Comparison of ENCODE assay signal across 8 mouse cellular contexts in genomic region chr4:129640101-129640637, GRCm38 (mm10). TPM values are rescaled to one million over a fixed set of nuclear protein-coding genes. Genes with fewer than 3 reads are reported as not detected.
DNase-seq lines count a peak whose midpoint lies in the region; ATAC-seq and TF ChIP-seq lines count a peak whose summit lies in the region.

No protein-coding gene starts in this region.

- H3K27me3 ChIP-seq in C2C12 (ENCODE audit: control insufficient read depth, insufficient read depth, insufficient read length): no peaks in the 10 kb centered on the region
- no peaks in the 10 kb centered on the region for H3K27me3 ChIP-seq in embryonic facial prominence, embryonic 15.5 days
- H3K27me3 ChIP-seq in heart, embryonic 16.5 days (ENCODE audit: control insufficient read depth, insufficient read depth, low read length): no peaks in the 10 kb centered on the region
- no peaks in the 10 kb centered on the region for H3K27me3 ChIP-seq in limb, embryonic 11.5 days (ENCODE audit: control insufficient read depth, insufficient read depth, low read length)
- no peaks in the 10 kb centered on the region for H3K27me3 ChIP-seq in midbrain, embryonic 11.5 days (ENCODE audit: control insufficient read depth, insufficient read depth, low read length)

- H3K79me2 ChIP-seq in C2C12 (ENCODE audit: control insufficient read depth, insufficient read depth): peaks cover 46% of the 10 kb centered on the region

- peak; percentile 49 for DNase-seq in MN1 (ENCODE audit: low spot score)
- peak; percentile 32 for DNase-seq in limb, embryonic 11.5 days (ENCODE audit: low spot score)
- DNase-seq in midbrain, embryonic 11.5 days (ENCODE audit: low spot score, missing footprints): peak; percentile 88
- no peak for DNase-seq in right cerebral cortex, postnatal 36 days (ENCODE audit: low spot score in 2 of 2)
- DNase-seq in yolk sac, embryonic 10.5 days (ENCODE audit: low spot score): no peak

- H3K36me3 ChIP-seq in C2C12 (ENCODE audit: control insufficient read depth, insufficient read depth): peaks cover 44% of the 10 kb centered on the region
- H3K36me3 ChIP-seq in embryonic facial prominence, embryonic 15.5 days: peaks cover 48% of the 10 kb centered on the region
- peaks cover 37% of the 10 kb centered on the region for H3K36me3 ChIP-seq in heart, embryonic 16.5 days (ENCODE audit: control insufficient read depth, insufficient read depth)
- H3K36me3 ChIP-seq in limb, embryonic 11.5 days (ENCODE audit: control insufficient read depth, insufficient read depth, low read length): peaks cover 26% of the 10 kb centered on the region
- H3K36me3 ChIP-seq in midbrain, embryonic 11.5 days (ENCODE audit: control insufficient read depth, insufficient read depth, low read length): peaks cover 22% of the 10 kb centered on the region

- peak overlapping the region; percentile 66 for H3K9ac ChIP-seq in embryonic facial prominence, embryonic 15.5 days
- peak overlapping the region; percentile 85 for H3K9ac ChIP-seq in heart, embryonic 16.5 days (ENCODE audit: low read length)
- H3K9ac ChIP-seq in limb, embryonic 11.5 days (ENCODE audit: low read length): peak overlapping the region; percentile 76
- peak overlapping the region; percentile 90 for H3K9ac ChIP-seq in midbrain, embryonic 11.5 days (ENCODE audit: low read length)

- H3K79me3 ChIP-seq in C2C12 (ENCODE audit: low read depth): peaks cover 28% of the 10 kb centered on the region

- H3K4me1 ChIP-seq in embryonic facial prominence, embryonic 15.5 days: peaks cover 40% of the 10 kb centered on the region
- peaks cover 23% of the 10 kb centered on the region for H3K4me1 ChIP-seq in heart, embryonic 16.5 days (ENCODE audit: control insufficient read depth, insufficient read depth, low read length)
- H3K4me1 ChIP-seq in limb, embryonic 11.5 days (ENCODE audit: control insufficient read depth, insufficient read depth, low read length): peaks cover 11% of the 10 kb centered on the region
- peaks cover 12% of the 10 kb centered on the region for H3K4me1 ChIP-seq in midbrain, embryonic 11.5 days (ENCODE audit: control insufficient read depth, insufficient read depth, low read length)

- no peak for TF ChIP-seq CTCF in C2C12 (IDR thresholded peaks at IDR 0.05; ENCODE audit: control insufficient read depth, insufficient read depth, insufficient read length)

- peak overlapping the region; percentile 97 for H3K27ac ChIP-seq in embryonic facial prominence, embryonic 15.5 days (replicated peaks)
- H3K27ac ChIP-seq in heart, embryonic 16.5 days (ENCODE audit: low read length): peak overlapping the region; percentile 98
- H3K27ac ChIP-seq in limb, embryonic 11.5 days (replicated peaks; ENCODE audit: low read depth, low read length): peak overlapping the region; percentile 87
- peak overlapping the region; percentile 83 for H3K27ac ChIP-seq in midbrain, embryonic 11.5 days (ENCODE audit: low read depth, low read length)

- H3K4me3 ChIP-seq in C2C12 (ENCODE audit: insufficient read depth, poor library complexity, severe bottlenecking): peak overlapping the region; percentile 53
- H3K4me3 ChIP-seq in embryonic facial prominence, embryonic 15.5 days (replicated peaks): peak overlapping the region; percentile 69
- peak overlapping the region; percentile 60 for H3K4me3 ChIP-seq in heart, embryonic 16.5 days (ENCODE audit: low read length)
- peak overlapping the region; percentile 74 for H3K4me3 ChIP-seq in limb, embryonic 11.5 days (ENCODE audit: low read depth, low read length)
- peak overlapping the region; percentile 66 for H3K4me3 ChIP-seq in midbrain, embryonic 11.5 days (ENCODE audit: low read depth, low read length)

- ATAC-seq in embryonic facial prominence, embryonic 15.5 days (ENCODE audit: insufficient number of reproducible peaks, low FRiP score, low TSS enrichment, low read depth): no peak
- ATAC-seq in heart, embryonic 16.5 days (replicated peaks; ENCODE audit: extremely low read depth, insufficient read depth, low FRiP score): no peak
- ATAC-seq in limb, embryonic 11.5 days (ENCODE audit: insufficient number of reproducible peaks, low FRiP score, low TSS enrichment, low read depth): no peak
- ATAC-seq in midbrain, embryonic 11.5 days (ENCODE audit: low FRiP score): no peak

- 2% methylated on average over 17 of the region's 17 CpGs for WGBS in embryonic facial prominence, embryonic 15.5 days
- WGBS in heart, embryonic 16.5 days: 2% methylated on average over 17 of the region's 17 CpGs
- WGBS in limb, embryonic 11.5 days: 9% methylated on average over 17 of the region's 17 CpGs
- 10% methylated on average over 17 of the region's 17 CpGs for WGBS in midbrain, embryonic 11.5 days

- H3ac ChIP-seq in C2C12 (ENCODE audit: control insufficient read depth, insufficient read length, low read depth): peak overlapping the region; percentile 88

- H3K9me3 ChIP-seq in embryonic facial prominence, embryonic 15.5 days (replicated peaks): no peaks in the 10 kb centered on the region
- no peaks in the 10 kb centered on the region for H3K9me3 ChIP-seq in heart, embryonic 16.5 days (replicated peaks; ENCODE audit: control insufficient read depth, low read length)
- no peaks in the 10 kb centered on the region for H3K9me3 ChIP-seq in limb, embryonic 11.5 days (ENCODE audit: control insufficient read depth, low read length)
- H3K9me3 ChIP-seq in midbrain, embryonic 11.5 days (ENCODE audit: control insufficient read depth, low read length): no peaks in the 10 kb centered on the region

- H3K4me2 ChIP-seq in embryonic facial prominence, embryonic 15.5 days (replicated peaks): peak overlapping the region; percentile 74
- peak overlapping the region; percentile 76 for H3K4me2 ChIP-seq in heart, embryonic 16.5 days (ENCODE audit: low read depth, low read length)
- peak overlapping the region; percentile 96 for H3K4me2 ChIP-seq in limb, embryonic 11.5 days (ENCODE audit: low read depth, severe bottlenecking)
- peak overlapping the region; percentile 99 for H3K4me2 ChIP-seq in midbrain, embryonic 11.5 days

TF ChIP-seq in C2C12, 6 proteins besides CTCF, POLR2A, EP300 and RAD21:
- TF ChIP-seq MYOD1 (IDR thresholded peaks at IDR 0.05; ENCODE audit: control insufficient read depth, insufficient read length, low read depth) (no peak), MAX (IDR thresholded peaks at IDR 0.05) (no peak), USF1 (IDR thresholded peaks at IDR 0.05; ENCODE audit: low read depth) (no peak), FOSL1 (IDR thresholded peaks at IDR 0.05; ENCODE audit: insufficient read depth, low read length, poor library complexity, severe bottlenecking) (no peak), MYOG (IDR thresholded peaks at IDR 0.05; ENCODE audit: control insufficient read depth, extremely low read depth, insufficient read length) (no peak), CEBPB (IDR thresholded peaks at IDR 0.05; ENCODE audit: low read depth) (no peak)

RNA-seq across cellular contexts. Expression of gene Txlna, which starts 0.7 kb away (rescaled TPM):
- 43.0 TPM for polyA plus RNA-seq in C2C12 (2012; fragmentation: generic; extraction: Trizol)
- polyA plus RNA-seq in embryonic facial prominence, embryonic 15.5 days (2015; fragmentation: Nextera tagmentation; extraction: Ambion mirVana): 88.0 and 91.4 TPM in 2 replicates
- polyA plus RNA-seq in heart, embryonic 16.5 days (2015; fragmentation: Nextera tagmentation; extraction: Ambion mirVana): 47.0 and 48.9 TPM in 2 replicates
- 111 and 123 TPM in 2 replicates for polyA plus RNA-seq in limb, embryonic 11.5 days (2014; fragmentation: Nextera tagmentation; extraction: Ambion mirVana)
- 89.6 and 101 TPM in 2 replicates for polyA plus RNA-seq in midbrain, embryonic 11.5 days (2014; fragmentation: Nextera tagmentation; extraction: Ambion mirVana)

RNA-seq across cellular contexts. Expression of gene Ccdc28b, which starts 16.4 kb away (rescaled TPM):
- polyA plus RNA-seq in C2C12 (2012; fragmentation: generic; extraction: Trizol): 7.7 TPM
- 63.3 and 66.7 TPM in 2 replicates for polyA plus RNA-seq in embryonic facial prominence, embryonic 15.5 days (2015; fragmentation: Nextera tagmentation; extraction: Ambion mirVana)
- polyA plus RNA-seq in heart, embryonic 16.5 days (2015; fragmentation: Nextera tagmentation; extraction: Ambion mirVana): 50.9 and 55.0 TPM in 2 replicates
- 40.3 and 48.8 TPM in 2 replicates for polyA plus RNA-seq in limb, embryonic 11.5 days (2014; fragmentation: Nextera tagmentation; extraction: Ambion mirVana)
- 70.0 and 73.9 TPM in 2 replicates for polyA plus RNA-seq in midbrain, embryonic 11.5 days (2014; fragmentation: Nextera tagmentation; extraction: Ambion mirVana)

RNA-seq across cellular contexts. Expression of gene Iqcc, which starts 21.3 kb away (rescaled TPM):
- 10.8 TPM for polyA plus RNA-seq in C2C12 (2012; fragmentation: generic; extraction: Trizol)
- polyA plus RNA-seq in embryonic facial prominence, embryonic 15.5 days (2015; fragmentation: Nextera tagmentation; extraction: Ambion mirVana): 31.8 and 34.1 TPM in 2 replicates
- 22.7 and 22.9 TPM in 2 replicates for polyA plus RNA-seq in heart, embryonic 16.5 days (2015; fragmentation: Nextera tagmentation; extraction: Ambion mirVana)
- 26.4 and 35.0 TPM in 2 replicates for polyA plus RNA-seq in limb, embryonic 11.5 days (2014; fragmentation: Nextera tagmentation; extraction: Ambion mirVana)
- 21.3 and 23.9 TPM in 2 replicates for polyA plus RNA-seq in midbrain, embryonic 11.5 days (2014; fragmentation: Nextera tagmentation; extraction: Ambion mirVana)

RNA-seq across cellular contexts. Expression of gene Dcdc2b, which starts 26.1 kb away (rescaled TPM):
- 0.40 TPM for polyA plus RNA-seq in C2C12 (2012; fragmentation: generic; extraction: Trizol)
- polyA plus RNA-seq in embryonic facial prominence, embryonic 15.5 days (2015; fragmentation: Nextera tagmentation; extraction: Ambion mirVana): 3.4 and 3.7 TPM in 2 replicates
- 1.8 and 2.7 TPM in 2 replicates for polyA plus RNA-seq in heart, embryonic 16.5 days (2015; fragmentation: Nextera tagmentation; extraction: Ambion mirVana)
- 1.8 and 2.8 TPM in 2 replicates for polyA plus RNA-seq in limb, embryonic 11.5 days (2014; fragmentation: Nextera tagmentation; extraction: Ambion mirVana)
- 1.7 and 3.0 TPM in 2 replicates for polyA plus RNA-seq in midbrain, embryonic 11.5 days (2014; fragmentation: Nextera tagmentation; extraction: Ambion mirVana)

RNA-seq across cellular contexts. Expression of gene Kpna6, which starts 32.4 kb away (rescaled TPM):
- polyA plus RNA-seq in C2C12 (2012; fragmentation: generic; extraction: Trizol): 23.9 TPM
- 15.3 and 16.3 TPM in 2 replicates for polyA plus RNA-seq in embryonic facial prominence, embryonic 15.5 days (2015; fragmentation: Nextera tagmentation; extraction: Ambion mirVana)
- polyA plus RNA-seq in heart, embryonic 16.5 days (2015; fragmentation: Nextera tagmentation; extraction: Ambion mirVana): 16.1 and 18.0 TPM in 2 replicates
- polyA plus RNA-seq in limb, embryonic 11.5 days (2014; fragmentation: Nextera tagmentation; extraction: Ambion mirVana): 13.1 and 13.4 TPM in 2 replicates
- 13.6 and 14.9 TPM in 2 replicates for polyA plus RNA-seq in midbrain, embryonic 11.5 days (2014; fragmentation: Nextera tagmentation; extraction: Ambion mirVana)

Comparison
In these comparisons a context has a peak if more than half of its experiments do, and no peak if none do; other contexts are left out.
1. DNase-seq: peak in MN1 (single experiment), limb, embryonic 11.5 days (single experiment) and midbrain, embryonic 11.5 days (single experiment); none in right cerebral cortex, postnatal 36 days (0 of 2) and yolk sac, embryonic 10.5 days (single experiment).
2. Peak in every context shown above with its lines, with median percentiles within 50 percentile points of each other: H3K4me3 ChIP-seq, H3K27ac ChIP-seq, H3K4me2 ChIP-seq and H3K9ac ChIP-seq.